Mouse (Mus musculus) embryonic facial prominence, embryonic 11.5 days (tissue): ENCODE results near the gene Hps4. TPM values are rescaled to one million over a fixed set of nuclear protein-coding genes. Genes with fewer than 3 reads are reported as not detected.

Source experiments
- ATAC-seq: fragments of 200-750 bp; cut with Nextera tagmentation; replicated peaks from 2 replicates; pipeline ENCODE4 v1.8.0; 2017; ENCODE audit warnings: low read depth; ENCODE audit not compliant: insufficient number of reproducible peaks, low FRiP score, low TSS enrichment
- DNase-seq: peaks from one replicate; pipeline ENCODE4 v3.0.0-alpha.2; 2015; ENCODE audit warnings: low spot score
- H3K27ac ChIP-seq: fragments of 300-500 bp; sonication (generic); replicated peaks from 2 replicates; pipeline ENCODE4 v1.5.1; 2014; ENCODE audit warnings: mild to moderate bottlenecking, low read depth, low read length, control low read depth
- H3K27me3 ChIP-seq: fragments of 300-500 bp; sonication (generic); 2 replicates; pipeline ENCODE4 v1.6.1; 2014; ENCODE audit warnings: mild to moderate bottlenecking, low read length, moderate library complexity, mixed read lengths; ENCODE audit not compliant: control insufficient read depth, insufficient read depth
- H3K36me3 ChIP-seq: fragments of 300-500 bp; sonication (generic); replicated peaks from 2 replicates; pipeline ENCODE4 v1.6.1; 2014; ENCODE audit warnings: low read depth, mild to moderate bottlenecking, low read length, moderate library complexity, mixed read lengths; ENCODE audit not compliant: control insufficient read depth, insufficient read depth
- H3K4me1 ChIP-seq: fragments of 300-500 bp; sonication (generic); 2 replicates; pipeline ENCODE4 v1.6.1; 2014; ENCODE audit warnings: low read length, mixed read lengths; ENCODE audit not compliant: control insufficient read depth, insufficient read depth
- H3K4me2 ChIP-seq: fragments of 300-500 bp; sonication (generic); 2 replicates; pipeline ENCODE4 v1.6.1; 2014; ENCODE audit warnings: low read depth, mild to moderate bottlenecking, control low read depth, low read length, moderate library complexity
- H3K4me3 ChIP-seq: fragments of 300-500 bp; sonication (generic); 2 replicates; pipeline ENCODE4 v1.5.1; 2014; ENCODE audit warnings: low read depth, low read length, control low read depth
- H3K9ac ChIP-seq: fragments of 300-500 bp; sonication (generic); replicated peaks from 2 replicates; pipeline ENCODE4 v1.6.1; 2014; ENCODE audit warnings: mild to moderate bottlenecking, control low read depth, low read length
- H3K9me3 ChIP-seq: fragments of 300-500 bp; sonication (generic); replicated peaks from 2 replicates; pipeline ENCODE4 v1.6.1; 2016; ENCODE audit warnings: mild to moderate bottlenecking, low read length, inconsistent platforms, mixed read lengths; ENCODE audit not compliant: control insufficient read depth
- WGBS: fragments of 180-500 bp; shearing (Covaris S2); extraction: QIAGEN DNeasy Blood & Tissue Kit; methylation state at CpG from one replicate; pipeline ENCODE4 v1.1.7; 2014; 5-methylcytosine and 5-hydroxymethylcytosine counted together
- polyA plus RNA-seq: library from polyadenylated mRNA; unstranded; fragments of >200 nt; fragmentation: Nextera tagmentation; extraction: Ambion mirVana; gene quantifications from 2 replicates; pipeline ENCODE4 v1.2.1, GENCODE M21; 2014

The Hps4 gene
- polyA plus RNA-seq, 1 experiment from 2014 or later, result 28.6 TPM

GRCm38 (mm10) chr5:112416673-112417072 lies 73.8 kb downstream of the Hps4 start:
- no peaks in the 10 kb centered on the region for H3K27me3 ChIP-seq
- WGBS, result 47% methylated on average over 5 of the region's 5 CpGs
- H3K4me1 ChIP-seq, result peaks cover 2% of the 10 kb centered on the region
- H3K4me3 ChIP-seq, result no peak overlapping the region
- H3K27ac ChIP-seq, result no peak overlapping the region
- H3K4me2 ChIP-seq, result no peak overlapping the region
- no peak overlapping the region for H3K9ac ChIP-seq
- 0 out of 2 replicates have a peak, but pooled peaks have one; percentile 42 for ATAC-seq
- DNase-seq, result no peak
- H3K36me3 ChIP-seq, result no peaks in the 10 kb centered on the region
- H3K9me3 ChIP-seq, result no peaks in the 10 kb centered on the region

GRCm38 (mm10) chr5:112418023-112418422 lies 75.1 kb downstream of the Hps4 start:
- H3K9me3 ChIP-seq, result no peaks in the 10 kb centered on the region
- no peak for ATAC-seq
- no peaks in the 10 kb centered on the region for H3K36me3 ChIP-seq
- no peak overlapping the region for H3K27ac ChIP-seq
- no peak overlapping the region for H3K9ac ChIP-seq
- 66% methylated on average over 4 of the region's 4 CpGs for WGBS
- H3K4me3 ChIP-seq, result no peak overlapping the region
- no peak overlapping the region for H3K4me2 ChIP-seq
- no peaks in the 10 kb centered on the region; the same call in 1 of the 2 replicates for H3K4me1 ChIP-seq
- DNase-seq, result no peak
- H3K27me3 ChIP-seq, result no peaks in the 10 kb centered on the region

- H3K27me3 ChIP-seq, result no peaks in the 10 kb centered on the region
- peak; percentile 65 for DNase-seq
- H3K4me3 ChIP-seq, result no peak overlapping the region
- H3K4me2 ChIP-seq, result no peak overlapping the region
- no peaks in the 10 kb centered on the region for H3K36me3 ChIP-seq
- H3K9ac ChIP-seq, result no peak overlapping the region
- 32% methylated on average over 12 of the region's 12 CpGs for WGBS
- H3K9me3 ChIP-seq, result no peaks in the 10 kb centered on the region
- H3K4me1 ChIP-seq, result no peaks in the 10 kb centered on the region; the same call in 1 of the 2 replicates
- ATAC-seq, result no peak
- no peak overlapping the region for H3K27ac ChIP-seq
Measured at GRCm38 (mm10) chr5:112419535-112419934, 76.7 kb downstream of the Hps4 start.

GRCm38 (mm10) chr5:112426635-112427034 lies 83.8 kb downstream of the Hps4 start:
- WGBS, result 90% methylated on average over 7 of the region's 7 CpGs
- ATAC-seq, result no peak
- DNase-seq, result no peak
- Histone ChIP-seq H3K4me3 (no peak overlapping the region), H3K27me3 (no peaks in the 10 kb centered on the region), H3K4me2 (no peak overlapping the region), H3K36me3 (no peaks in the 10 kb centered on the region), H3K9me3 (no peaks in the 10 kb centered on the region), H3K27ac (no peak overlapping the region), H3K4me1 (no peaks in the 10 kb centered on the region), H3K9ac (no peak overlapping the region)

GRCm38 (mm10) chr5:112427283-112427682 lies 84.4 kb downstream of the Hps4 start:
- Histone ChIP-seq H3K9ac (no peak overlapping the region), H3K4me1 (no peaks in the 10 kb centered on the region)
- WGBS, result 37% methylated on average over 2 of the region's 2 CpGs

More at GRCm38 (mm10) chr5:112427283-112427682, 84.4 kb downstream of the Hps4 start:
- Histone ChIP-seq H3K27me3 (no peaks in the 10 kb centered on the region), H3K36me3 (no peaks in the 10 kb centered on the region), H3K27ac (no peak overlapping the region), H3K4me2 (no peak overlapping the region), H3K4me3 (no peak overlapping the region), H3K9me3 (no peaks in the 10 kb centered on the region)
- ATAC-seq (no peak), DNase-seq (peak; percentile 81)

Other genes with a start within 250 kb of the Hps4 start
- 0.69 and 1.6 TPM in 2 replicates for gene Cryba4, start 90.6 kb upstream of the Hps4 start, polyA plus RNA-seq
- 2.7 and 20.0 TPM in 2 replicates for gene Crybb1, start 87.3 kb upstream of the Hps4 start, polyA plus RNA-seq
- 29.0 and 30.1 TPM in 2 replicates for gene Tpst2, start 66.4 kb upstream of the Hps4 start, polyA plus RNA-seq
- gene Tfip11, start 16.7 kb upstream of the Hps4 start, polyA plus RNA-seq, result 19.3 and 23.0 TPM in 2 replicates
- 45.7 and 52.8 TPM in 2 replicates for gene Srrd, start within 50 bp of the Hps4 start, polyA plus RNA-seq
- 0.08 and 0.18 TPM in 2 replicates for gene Gm6583, start 12.9 kb downstream of the Hps4 start, polyA plus RNA-seq
- 27.9 and 31.6 TPM in 2 replicates for gene Asphd2, start 51.8 kb downstream of the Hps4 start, polyA plus RNA-seq
- not detected in 2 replicates for gene Gm6588, start 106.3 kb downstream of the Hps4 start, polyA plus RNA-seq
- gene Sez6l, start 234.1 kb downstream of the Hps4 start, polyA plus RNA-seq, result 0.48 and 0.96 TPM in 2 replicates